Mouse (Mus musculus) MEL (cell line): ENCODE measurements around the gene Numa1.

Experiments
- CTCF ChIP-seq, 3 experiments: IDR thresholded peaks in 2 of 3; conservative IDR thresholded peaks in 1 of 3; 2 replicates each; pipeline ENCODE4 v1.5.1; 2011 to 2012; ENCODE audit warnings: low read length in 3 of 3, low read depth in 2 of 3, mild to moderate bottlenecking in 2 of 3, improper control_type of control experiment in 1 of 3, inconsistent platforms in 1 of 3, mixed read lengths in 1 of 3, moderate library complexity in 1 of 3; ENCODE audit not compliant: control insufficient read depth in 1 of 3, insufficient read depth in 1 of 3, poor library complexity in 1 of 3, severe bottlenecking in 1 of 3
- EP300 ChIP-seq, 2 experiments: IDR thresholded peaks; 2 replicates each; pipeline ENCODE4 v1.6.1; 2011; ENCODE audit warnings: improper control_type of control experiment in 2 of 2, low read length in 2 of 2, low read depth in 1 of 2, mild to moderate bottlenecking in 1 of 2
- GABPA ChIP-seq: IDR thresholded peaks from 2 replicates; pipeline ENCODE4 v1.6.1; 2012; ENCODE audit warnings: low read depth, mild to moderate bottlenecking, inconsistent platforms, low read length, improper control_type of control experiment, moderate library complexity
- GATA1 ChIP-seq: IDR thresholded peaks from 2 replicates; pipeline ENCODE4 v1.6.1; 2011; ENCODE audit warnings: low read depth, low read length, improper control_type of control experiment
- MAX ChIP-seq: IDR thresholded peaks from 2 replicates; pipeline ENCODE4 v1.6.1; 2011; ENCODE audit warnings: low read length, improper control_type of control experiment
- POLR2A ChIP-seq, 2 experiments: IDR thresholded peaks; 2 replicates each; pipeline ENCODE4 v1.6.1; 2011 to 2012; ENCODE audit warnings: low read length in 2 of 2, mild to moderate bottlenecking in 2 of 2, control low read depth in 1 of 2, improper control_type of control experiment in 1 of 2, low read depth in 1 of 2, moderate library complexity in 1 of 2; ENCODE audit not compliant: control insufficient read depth in 1 of 2, insufficient read depth in 1 of 2, poor library complexity in 1 of 2
- TAL1 ChIP-seq: IDR thresholded peaks from 2 replicates; pipeline ENCODE4 v1.6.1; 2012; ENCODE audit warnings: mild to moderate bottlenecking, inconsistent platforms, low read length, moderate library complexity, mixed read lengths
- TCF12 ChIP-seq: IDR thresholded peaks from 2 replicates; pipeline ENCODE4 v1.6.1; 2014; ENCODE audit warnings: low read depth, mild to moderate bottlenecking, inconsistent platforms, low read length, improper control_type of control experiment, moderate library complexity
- UBTF ChIP-seq: IDR thresholded peaks from 2 replicates; pipeline ENCODE4 v1.6.1; 2012; ENCODE audit warnings: low read depth, mild to moderate bottlenecking, inconsistent platforms, low read length, improper control_type of control experiment, moderate library complexity, borderline replicate concordance; ENCODE audit not compliant: insufficient read depth

- TF ChIP-seq EP300 (IDR thresholded peaks at IDR 0.05; ENCODE audit: low read depth in 1 of 2, low read length in 2 of 2) (no peak), GATA1 (no peak), POLR2A (IDR thresholded peaks at IDR 0.05; ENCODE audit: control insufficient read depth in 1 of 2, insufficient read depth in 1 of 2, low read depth in 1 of 2, low read length in 2 of 2, poor library complexity in 1 of 2) (no peak), UBTF (no peak), TAL1 (no peak), GABPA (no peak), CTCF (IDR thresholded peaks at IDR 0.05 in 2 of 3, conservative IDR thresholded peaks at IDR 0.05 in 1 of 3; ENCODE audit: control insufficient read depth in 1 of 3, insufficient read depth in 1 of 3, low read depth in 2 of 3, low read length in 3 of 3, poor library complexity in 1 of 3, severe bottlenecking in 1 of 3) (peak in 1 of 3 experiments; percentile 13; a peak in 1 of 6 replicates), TCF12 (no peak), MAX (no peak)
These were observed 38.2 kb upstream of the Numa1 start for GRCm38 (mm10) chr7:101895695-101896094.
